Mouse (Mus musculus) G1E (cell line): ENCODE measurements around the gene Il15.

ENCODE experiments used
- CTCF ChIP-seq: IDR thresholded peaks from 2 replicates; pipeline ENCODE4 v1.5.1; 2012; ENCODE audit warnings: low read depth, low read length, inconsistent platforms, mixed read lengths
- TAL1 ChIP-seq: conservative IDR thresholded peaks from 2 replicates; pipeline ENCODE4 v1.6.1; 2012; ENCODE audit warnings: low read depth, low read length, inconsistent platforms, mixed read lengths

DNA sequence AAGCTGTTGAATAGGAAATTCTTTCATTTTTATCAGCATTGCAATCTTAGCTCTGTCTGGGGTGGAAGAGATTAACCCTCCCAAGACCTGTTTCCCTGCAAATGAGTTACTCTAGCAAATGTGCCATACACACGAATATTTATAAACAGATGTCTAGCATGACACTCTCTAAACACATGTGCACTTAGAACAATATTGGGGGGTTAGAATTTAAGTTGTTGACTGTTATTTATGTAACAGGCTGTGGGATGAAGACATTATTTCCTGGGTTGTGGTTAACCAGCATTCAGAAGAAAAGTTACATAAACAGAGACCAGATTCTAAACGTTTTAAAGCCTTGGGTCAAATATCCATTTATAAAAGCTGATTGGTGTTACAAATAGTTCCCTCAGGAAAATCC, 2.6 kb downstream of the Il15 start:
- TF ChIP-seq CTCF (no peak), TAL1 (no peak)
